Mouse (Mus musculus) olfactory bulb, adult 2 months (tissue): ENCODE data around the gene Pxn.

Experiments used
- CTCF ChIP-seq: fragments of 200-500 bp; IDR thresholded peaks from 2 replicates; pipeline ENCODE4 v1.5.1; 2012; ENCODE audit warnings: low read depth, mild to moderate bottlenecking, low read length, moderate library complexity; ENCODE audit not compliant: insufficient read depth
- POLR2A ChIP-seq: fragments of 200-500 bp; IDR thresholded peaks from 2 replicates; pipeline ENCODE4 v1.6.1; 2012; ENCODE audit warnings: mild to moderate bottlenecking, low read depth, low read length, moderate library complexity; ENCODE audit not compliant: insufficient read depth

GRCm38 (mm10) chr5:115579363-115579762 lies 72.9 kb downstream of the Pxn start:
- TF ChIP-seq CTCF, result no peak
- TF ChIP-seq POLR2A, result no peak
